Mouse (Mus musculus) CH12.LX (cell line): ENCODE measurements around the gene Prg2.

Experiments
- CTCF ChIP-seq, 2 experiments: IDR thresholded peaks in 1 of 2; conservative IDR thresholded peaks in 1 of 2; 2 replicates each; pipeline ENCODE4 v1.5.1; 2011 to 2012; ENCODE audit warnings: low read depth in 2 of 2, low read length in 2 of 2, improper control_type of control experiment in 1 of 2, inconsistent platforms in 1 of 2, mild to moderate bottlenecking in 1 of 2, moderate library complexity in 1 of 2
- EP300 ChIP-seq: IDR thresholded peaks from 2 replicates; pipeline ENCODE4 v1.6.1; 2011; ENCODE audit warnings: low read length, improper control_type of control experiment
- POLR2A ChIP-seq: IDR thresholded peaks from 2 replicates; pipeline ENCODE4 v1.6.1; 2011; ENCODE audit warnings: low read depth, mild to moderate bottlenecking, improper control_type of control experiment, low read length

DNA sequence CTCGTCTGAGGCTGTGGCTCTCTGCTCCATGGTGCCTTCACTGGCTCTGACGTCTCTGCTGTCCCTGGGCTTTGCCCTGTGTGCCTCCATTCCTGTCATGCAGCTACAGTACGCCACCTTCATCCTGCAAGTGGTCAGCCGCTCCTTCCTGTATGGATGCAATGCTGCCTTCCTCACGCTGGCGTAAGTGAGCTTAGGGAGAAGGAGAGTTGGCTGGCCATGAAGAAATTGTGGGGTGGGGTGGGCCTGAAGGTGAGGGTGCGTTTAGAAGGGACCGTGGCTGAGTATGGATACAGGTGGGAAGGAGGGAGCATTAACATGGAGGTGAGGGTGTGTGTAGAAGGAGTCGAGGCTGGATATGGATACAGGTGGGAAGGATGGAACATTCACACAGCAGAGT, 24.8 kb upstream of the Prg2 start:
- no peak for TF ChIP-seq POLR2A
- TF ChIP-seq CTCF (conservative IDR thresholded peaks at IDR 0.05 in 1 of 2, IDR thresholded peaks at IDR 0.05 in 1 of 2; ENCODE audit: low read depth in 2 of 2, low read length in 2 of 2), result no peak
- TF ChIP-seq EP300, result no peak
